Mouse (Mus musculus) embryonic facial prominence, embryonic 11.5 days (tissue): ENCODE measurements at regions not wholly inside any gene's neighbourhood (a gene's known extent, or its start where the extent isn't known, plus 50 kb on each side); places are given as distances from the start of the nearest gene placed in this dataset.

ENCODE experiments used
- ATAC-seq: fragments of 200-750 bp; cut with Nextera tagmentation; replicated peaks from 2 replicates; pipeline ENCODE4 v1.8.0; 2017; ENCODE audit warnings: low read depth; ENCODE audit not compliant: insufficient number of reproducible peaks, low FRiP score, low TSS enrichment
- DNase-seq: peaks from one replicate; pipeline ENCODE4 v3.0.0-alpha.2; 2015; ENCODE audit warnings: low spot score
- H3K27ac ChIP-seq: fragments of 300-500 bp; sonication (generic); replicated peaks from 2 replicates; pipeline ENCODE4 v1.5.1; 2014; ENCODE audit warnings: mild to moderate bottlenecking, low read depth, low read length, control low read depth
- H3K27me3 ChIP-seq: fragments of 300-500 bp; sonication (generic); 2 replicates; pipeline ENCODE4 v1.6.1; 2014; ENCODE audit warnings: mild to moderate bottlenecking, low read length, moderate library complexity, mixed read lengths; ENCODE audit not compliant: control insufficient read depth, insufficient read depth
- H3K36me3 ChIP-seq: fragments of 300-500 bp; sonication (generic); replicated peaks from 2 replicates; pipeline ENCODE4 v1.6.1; 2014; ENCODE audit warnings: low read depth, mild to moderate bottlenecking, low read length, moderate library complexity, mixed read lengths; ENCODE audit not compliant: control insufficient read depth, insufficient read depth
- H3K4me1 ChIP-seq: fragments of 300-500 bp; sonication (generic); 2 replicates; pipeline ENCODE4 v1.6.1; 2014; ENCODE audit warnings: low read length, mixed read lengths; ENCODE audit not compliant: control insufficient read depth, insufficient read depth
- H3K4me2 ChIP-seq: fragments of 300-500 bp; sonication (generic); 2 replicates; pipeline ENCODE4 v1.6.1; 2014; ENCODE audit warnings: low read depth, mild to moderate bottlenecking, control low read depth, low read length, moderate library complexity
- H3K4me3 ChIP-seq: fragments of 300-500 bp; sonication (generic); 2 replicates; pipeline ENCODE4 v1.5.1; 2014; ENCODE audit warnings: low read depth, low read length, control low read depth
- H3K9ac ChIP-seq: fragments of 300-500 bp; sonication (generic); replicated peaks from 2 replicates; pipeline ENCODE4 v1.6.1; 2014; ENCODE audit warnings: mild to moderate bottlenecking, control low read depth, low read length
- H3K9me3 ChIP-seq: fragments of 300-500 bp; sonication (generic); replicated peaks from 2 replicates; pipeline ENCODE4 v1.6.1; 2016; ENCODE audit warnings: mild to moderate bottlenecking, low read length, inconsistent platforms, mixed read lengths; ENCODE audit not compliant: control insufficient read depth
- WGBS: fragments of 180-500 bp; shearing (Covaris S2); extraction: QIAGEN DNeasy Blood & Tissue Kit; methylation state at CpG from one replicate; pipeline ENCODE4 v1.1.7; 2014; 5-methylcytosine and 5-hydroxymethylcytosine counted together

GRCm38 (mm10) chr2:137687208-137687607, 569.2 kb upstream of the Btbd3 start:
- Histone ChIP-seq H3K27ac (no peak overlapping the region), H3K9ac (no peak overlapping the region), H3K4me3 (no peak overlapping the region), H3K9me3 (no peaks in the 10 kb centered on the region), H3K36me3 (no peaks in the 10 kb centered on the region), H3K27me3 (no peaks in the 10 kb centered on the region), H3K4me1 (no peaks in the 10 kb centered on the region), H3K4me2 (no peak overlapping the region)
- DNase-seq: no peak
- 56% methylated on average over 11 of the region's 11 CpGs for WGBS
- ATAC-seq: 0 out of 2 replicates have a peak, but pooled peaks have one; percentile 18

- H3K9ac ChIP-seq: no peak overlapping the region
- no peaks in the 10 kb centered on the region for H3K36me3 ChIP-seq
- H3K4me3 ChIP-seq: no peak overlapping the region
- H3K9me3 ChIP-seq: no peaks in the 10 kb centered on the region
- no peak overlapping the region for H3K4me2 ChIP-seq
- no peak for DNase-seq
- WGBS: 57% methylated on average over 4 of the region's 4 CpGs
- H3K27ac ChIP-seq: no peak overlapping the region
- 0 out of 2 replicates have a peak, but pooled peaks have one; percentile 18 for ATAC-seq
- H3K4me1 ChIP-seq: no peaks in the 10 kb centered on the region
- H3K27me3 ChIP-seq: no peaks in the 10 kb centered on the region
Observed at GRCm38 (mm10) chr2:137686735-137687134, 569.6 kb upstream of the Btbd3 start.

- Histone ChIP-seq H3K9ac (no peak overlapping the region), H3K4me1 (no peaks in the 10 kb centered on the region), H3K27ac (no peak overlapping the region), H3K27me3 (no peaks in the 10 kb centered on the region), H3K9me3 (no peaks in the 10 kb centered on the region), H3K4me3 (no peak overlapping the region), H3K36me3 (no peaks in the 10 kb centered on the region), H3K4me2 (no peak overlapping the region)
- DNase-seq (no peak), ATAC-seq (no peak)
- 100% methylated on average over 1 of the region's 1 CpGs for WGBS
Observed at GRCm38 (mm10) chr2:137681762-137682161, 565.3 kb upstream of the Jag1 start.

- Histone ChIP-seq H3K9me3 (no peaks in the 10 kb centered on the region), H3K27ac (no peak overlapping the region), H3K27me3 (no peaks in the 10 kb centered on the region), H3K4me1 (no peaks in the 10 kb centered on the region), H3K4me3 (no peak overlapping the region), H3K9ac (no peak overlapping the region), H3K36me3 (no peaks in the 10 kb centered on the region), H3K4me2 (no peak overlapping the region)
- WGBS: 68% methylated on average over 2 of the region's 2 CpGs
- DNase-seq (no peak), ATAC-seq (no peak)
Observed at GRCm38 (mm10) chr2:137663171-137663570, 546.7 kb upstream of the Jag1 start.

GRCm38 (mm10) chr2:137662216-137662615, 545.8 kb upstream of the Jag1 start:
- Histone ChIP-seq H3K9me3 (no peaks in the 10 kb centered on the region), H3K27me3 (no peaks in the 10 kb centered on the region), H3K27ac (no peak overlapping the region), H3K9ac (no peak overlapping the region), H3K4me2 (no peak overlapping the region), H3K4me3 (no peak overlapping the region), H3K36me3 (no peaks in the 10 kb centered on the region), H3K4me1 (no peaks in the 10 kb centered on the region)
- no peak for DNase-seq
- 81% methylated on average over 2 of the region's 2 CpGs for WGBS
- ATAC-seq: no peak

GRCm38 (mm10) chr2:137660449-137660848, 544.0 kb upstream of the Jag1 start:
- 79% methylated on average over 1 of the region's 1 CpGs for WGBS
- Histone ChIP-seq H3K4me3 (no peak overlapping the region), H3K27me3 (no peaks in the 10 kb centered on the region), H3K9ac (no peak overlapping the region), H3K36me3 (no peaks in the 10 kb centered on the region), H3K4me1 (no peaks in the 10 kb centered on the region), H3K9me3 (no peaks in the 10 kb centered on the region), H3K27ac (no peak overlapping the region), H3K4me2 (no peak overlapping the region)
- DNase-seq (no peak), ATAC-seq (no peak)

GRCm38 (mm10) chr2:137654296-137654695, 537.9 kb upstream of the Jag1 start:
- Histone ChIP-seq H3K9me3 (no peaks in the 10 kb centered on the region), H3K9ac (no peak overlapping the region), H3K27ac (no peak overlapping the region), H3K4me1 (no peaks in the 10 kb centered on the region), H3K4me3 (no peak overlapping the region), H3K4me2 (no peak overlapping the region), H3K27me3 (no peaks in the 10 kb centered on the region), H3K36me3 (no peaks in the 10 kb centered on the region)
- 79% methylated on average over 3 of the region's 3 CpGs for WGBS
- no peak for DNase-seq
- ATAC-seq: no peak

GRCm38 (mm10) chr2:137644160-137644559, 527.7 kb upstream of the Jag1 start:
- no peak for ATAC-seq
- DNase-seq: no peak
- Histone ChIP-seq H3K4me3 (no peak overlapping the region), H3K9ac (no peak overlapping the region), H3K27me3 (no peaks in the 10 kb centered on the region), H3K4me1 (no peaks in the 10 kb centered on the region), H3K9me3 (no peaks in the 10 kb centered on the region), H3K27ac (no peak overlapping the region), H3K4me2 (no peak overlapping the region), H3K36me3 (no peaks in the 10 kb centered on the region)
- WGBS: 57% methylated on average over 2 of the region's 2 CpGs
